Mouse (Mus musculus): Measurements from ENCODE around the gene Gid4.
A peak's percentile ranks its signal among the peaks of the same experiment; 100 is the strongest.

Gid4 gene

GRCm38 (mm10) chr11:60416963-60417716, at the start of gene Gid4:
Gene Gid4 (plus strand): TSS chr11:60417145.
- DNase-seq: peak; percentile 99

GRCm38 (mm10) chr11:60367256-60367655, 49.7 kb upstream of the Gid4 start:
- no peak for DNase-seq

- no peak for DNase-seq
These were observed 48.0 kb upstream of the Gid4 start for GRCm38 (mm10) chr11:60368909-60369308.

- DNase-seq: no peak
These were observed 47.5 kb upstream of the Gid4 start for GRCm38 (mm10) chr11:60369448-60369847.

- DNase-seq: no peak
These were observed 46.5 kb upstream of the Gid4 start for GRCm38 (mm10) chr11:60370431-60370830.

GRCm38 (mm10) chr11:60374481-60374880, 42.5 kb upstream of the Gid4 start:
- DNase-seq: no peak

GRCm38 (mm10) chr11:60383518-60383917, 33.4 kb upstream of the Gid4 start:
- DNase-seq: no peak

- peak; percentile 29 for DNase-seq
These were observed 32.1 kb upstream of the Gid4 start for GRCm38 (mm10) chr11:60384762-60385421.

GRCm38 (mm10) chr11:60385946-60386345, 31.0 kb upstream of the Gid4 start:
- DNase-seq: no peak

- no peak for DNase-seq
These were observed 29.0 kb upstream of the Gid4 start for GRCm38 (mm10) chr11:60387944-60388343.

GRCm38 (mm10) chr11:60391346-60391745, 25.6 kb upstream of the Gid4 start:
- no peak for DNase-seq

GRCm38 (mm10) chr11:60396546-60396945, 20.4 kb upstream of the Gid4 start:
- DNase-seq: peak; percentile 30

GRCm38 (mm10) chr11:60397172-60397571, 19.8 kb upstream of the Gid4 start:
- no peak for DNase-seq

GRCm38 (mm10) chr11:60406606-60407005, 10.3 kb upstream of the Gid4 start:
- DNase-seq: no peak

GRCm38 (mm10) chr11:60412173-60412572, 4.8 kb upstream of the Gid4 start:
- no peak for DNase-seq

- no peak for DNase-seq
These were observed 4.0 kb upstream of the Gid4 start for GRCm38 (mm10) chr11:60412921-60413320.

- DNase-seq: no peak
These were observed 369 bp upstream of the Gid4 start for GRCm38 (mm10) chr11:60416590-60416962.

- DNase-seq: no peak
These were observed 950 bp downstream of the Gid4 start, which contains the start of gene Atpaf2 for GRCm38 (mm10) chr11:60417717-60418472. Gene Atpaf2 (minus strand): TSS chr11:60418457.

- DNase-seq: peak; percentile 41
These were observed 1.5 kb downstream of the Gid4 start for GRCm38 (mm10) chr11:60418473-60418803.

GRCm38 (mm10) chr11:60422046-60422668, 5.2 kb downstream of the Gid4 start:
- no peak for DNase-seq

GRCm38 (mm10) chr11:60423006-60423405, 6.1 kb downstream of the Gid4 start:
- no peak for DNase-seq

GRCm38 (mm10) chr11:60426417-60426816, 9.5 kb downstream of the Gid4 start:
- no peak for DNase-seq

- DNase-seq: no peak
These were observed 10.7 kb downstream of the Gid4 start for GRCm38 (mm10) chr11:60427628-60428027.
